Mouse (Mus musculus): ENCODE results near the gene Rhbg. TPM values are rescaled to one million over a fixed set of nuclear protein-coding genes. Genes with fewer than 3 reads are reported as not detected.

Rhbg gene
- polyA plus RNA-seq, 1 experiment from 2014 or later = 1.2 TPM

DNA sequence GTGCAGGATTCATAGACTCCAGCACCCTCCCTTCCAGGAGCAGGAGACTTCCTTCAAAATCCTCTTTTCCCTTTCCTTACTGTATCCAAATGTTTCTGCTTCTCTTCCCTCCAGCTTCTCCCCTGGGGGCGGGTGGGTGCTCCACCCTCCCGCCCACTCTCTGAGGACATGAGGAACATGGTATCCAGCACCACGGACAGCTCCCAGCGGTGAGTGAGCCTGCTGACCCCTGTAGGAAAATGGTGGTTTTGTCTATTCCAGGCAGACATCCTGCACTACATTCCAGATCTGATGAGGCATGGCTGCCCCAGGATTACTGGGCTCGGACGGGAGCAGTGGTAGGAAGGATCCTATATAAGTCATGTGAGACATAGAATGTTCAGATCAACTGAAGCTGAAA, 33.7 kb downstream of the Rhbg start:
- 0 out of 2 replicates have a peak, but pooled peaks cover 2% of the 10 kb centered on the region for H3K36me3 ChIP-seq (ENCODE audit: control insufficient read depth, insufficient read depth, low read length)
- peak overlapping the region; percentile 7; the same call in 1 of the 2 replicates for H3K4me2 ChIP-seq (ENCODE audit: low read depth)
- H3K9ac ChIP-seq (ENCODE audit: low read length) = 0 out of 2 replicates have a peak overlapping the region, but pooled peaks have one; percentile 14
- DNase-seq (ENCODE audit: low spot score) (peak; percentile 75), ATAC-seq (ENCODE audit: insufficient read depth, low FRiP score, low TSS enrichment) (no peak)
- no peaks in the 10 kb centered on the region for H3K9me3 ChIP-seq (ENCODE audit: control insufficient read depth, low read length)
- H3K4me1 ChIP-seq (ENCODE audit: control insufficient read depth, insufficient read depth, low read length) = peaks cover 31% of the 10 kb centered on the region
- H3K27ac ChIP-seq (ENCODE audit: low read depth, low read length) = peak overlapping the region; percentile 92
- peaks cover 47% of the 10 kb centered on the region for H3K27me3 ChIP-seq (ENCODE audit: control insufficient read depth, insufficient read depth, low read length)
- WGBS = 1% methylated on average over 6 of the region's 6 CpGs
- H3K4me3 ChIP-seq (ENCODE audit: low read depth, low read length) = no peak overlapping the region

DNA sequence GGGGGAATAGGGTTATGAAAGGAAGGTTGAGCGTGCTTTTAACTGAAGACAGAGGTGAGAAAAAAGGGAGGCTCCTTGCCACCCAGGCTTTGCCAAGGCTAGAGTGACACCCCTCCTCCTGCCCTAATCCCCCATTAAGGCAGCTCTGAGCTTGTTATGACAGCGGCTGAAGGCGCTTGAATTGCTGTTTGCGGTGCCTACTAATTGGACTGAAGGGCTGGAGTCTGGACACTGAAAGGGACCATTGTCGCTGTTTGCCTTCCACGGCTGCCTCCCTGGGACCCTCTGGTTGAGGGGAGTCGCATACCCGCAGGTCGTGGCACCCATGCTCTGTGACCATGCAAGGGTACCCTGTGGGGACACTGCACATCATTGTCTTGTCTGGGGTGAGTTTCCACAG, 34.6 kb downstream of the Rhbg start:
- ATAC-seq (ENCODE audit: insufficient read depth, low FRiP score, low TSS enrichment) (no peak), DNase-seq (ENCODE audit: low spot score) (no peak)
- H3K36me3 ChIP-seq (ENCODE audit: control insufficient read depth, insufficient read depth, low read length) = 0 out of 2 replicates have a peak, but pooled peaks cover 2% of the 10 kb centered on the region
- H3K27ac ChIP-seq (ENCODE audit: low read depth, low read length) = peak overlapping the region; percentile 92
- peaks cover 31% of the 10 kb centered on the region for H3K4me1 ChIP-seq (ENCODE audit: control insufficient read depth, insufficient read depth, low read length)
- peaks cover 56% of the 10 kb centered on the region for H3K27me3 ChIP-seq (ENCODE audit: control insufficient read depth, insufficient read depth, low read length)
- peak overlapping the region; percentile 20; the same call in 1 of the 2 replicates for H3K9ac ChIP-seq (ENCODE audit: low read length)
- 13% methylated on average over 9 of the region's 9 CpGs for WGBS
- H3K4me3 ChIP-seq (ENCODE audit: low read depth, low read length) = peak overlapping the region; percentile 2; the same call in 1 of the 2 replicates
- H3K4me2 ChIP-seq (ENCODE audit: low read depth) = no peak overlapping the region; the same call in 1 of the 2 replicates
- H3K9me3 ChIP-seq (ENCODE audit: control insufficient read depth, low read length) = no peaks in the 10 kb centered on the region

DNA sequence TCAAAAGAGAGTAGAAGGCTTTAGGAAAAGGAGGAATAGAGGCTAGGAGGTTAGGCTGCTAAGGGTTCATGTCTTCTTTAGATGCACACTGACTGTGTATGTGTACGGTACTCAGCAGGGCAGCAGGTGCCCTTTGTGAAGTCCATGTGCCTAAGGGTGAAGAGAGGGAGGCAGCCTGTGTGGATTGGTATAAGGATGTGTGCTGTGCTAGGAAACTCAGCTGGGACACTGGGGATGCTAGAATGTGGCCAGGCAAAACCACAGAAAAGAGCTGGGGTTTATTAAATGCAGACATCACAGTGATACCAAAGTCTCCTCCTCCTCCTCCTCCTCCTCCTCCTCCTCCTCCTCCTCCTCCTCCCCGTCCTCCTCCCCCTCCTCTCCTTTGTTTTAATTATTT, 36.8 kb downstream of the Rhbg start:
- DNase-seq (ENCODE audit: low spot score) = no peak
- Histone ChIP-seq H3K9me3 (ENCODE audit: control insufficient read depth, low read length) (no peaks in the 10 kb centered on the region), H3K4me3 (ENCODE audit: low read depth, low read length) (peak overlapping the region; percentile 59), H3K27ac (ENCODE audit: low read depth, low read length) (no peak overlapping the region), H3K4me1 (ENCODE audit: control insufficient read depth, insufficient read depth, low read length) (peaks cover 24% of the 10 kb centered on the region), H3K27me3 (ENCODE audit: control insufficient read depth, insufficient read depth, low read length) (peaks cover 78% of the 10 kb centered on the region), H3K4me2 (ENCODE audit: low read depth) (peak overlapping the region; percentile 64), H3K9ac (ENCODE audit: low read length) (peak overlapping the region; percentile 88), H3K36me3 (ENCODE audit: control insufficient read depth, insufficient read depth, low read length) (peaks cover 2% of the 10 kb centered on the region; the same call in 1 of the 2 replicates)
- ATAC-seq (ENCODE audit: insufficient read depth, low FRiP score, low TSS enrichment) = no peak
- WGBS = 24% methylated on average over 1 of the region's 2 CpGs

GRCm38 (mm10) chr3:88216534-88217326, 37.8 kb downstream of the Rhbg start:
- DNase-seq (ENCODE audit: low spot score) = no peak
- Histone ChIP-seq H3K4me1 (ENCODE audit: control insufficient read depth, insufficient read depth, low read length) (peaks cover 23% of the 10 kb centered on the region), H3K9ac (ENCODE audit: low read length) (peak overlapping the region; percentile 88), H3K36me3 (ENCODE audit: control insufficient read depth, insufficient read depth, low read length) (peaks cover 2% of the 10 kb centered on the region; the same call in 1 of the 2 replicates), H3K9me3 (ENCODE audit: control insufficient read depth, low read length) (no peaks in the 10 kb centered on the region), H3K4me2 (ENCODE audit: low read depth) (peak overlapping the region; percentile 64), H3K4me3 (ENCODE audit: low read depth, low read length) (peak overlapping the region; percentile 59), H3K27me3 (ENCODE audit: control insufficient read depth, insufficient read depth, low read length) (peaks cover 86% of the 10 kb centered on the region), H3K27ac (ENCODE audit: low read depth, low read length) (peak overlapping the region; percentile 46; the same call in 1 of the 2 replicates)
- no peak for ATAC-seq (ENCODE audit: insufficient read depth, low FRiP score, low TSS enrichment)
- WGBS = 8% methylated on average over 7 of the region's 7 CpGs

DNA sequence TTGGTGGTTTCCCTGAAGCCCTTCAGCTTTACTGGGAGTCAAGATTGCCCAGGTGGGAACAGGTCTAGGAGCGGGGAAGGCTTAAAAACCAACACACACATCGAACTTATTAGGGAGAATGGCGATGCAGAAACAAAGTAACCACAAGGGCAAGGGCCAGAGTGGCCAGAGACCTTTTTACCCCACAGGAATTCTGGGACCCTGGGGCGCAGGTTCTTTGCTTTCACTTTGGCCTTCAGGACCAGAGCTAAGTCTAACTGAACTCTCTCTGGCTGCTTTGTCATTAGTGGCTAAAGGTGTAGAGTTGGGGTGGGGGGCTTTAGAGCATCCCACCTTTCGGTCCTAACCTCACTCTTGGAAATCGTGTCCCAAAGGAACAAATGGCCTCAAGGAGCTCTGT, 38.4 kb downstream of the Rhbg start:
- Histone ChIP-seq H3K4me3 (ENCODE audit: low read depth, low read length) (peak overlapping the region; percentile 59), H3K36me3 (ENCODE audit: control insufficient read depth, insufficient read depth, low read length) (peaks cover 2% of the 10 kb centered on the region; the same call in 1 of the 2 replicates), H3K27ac (ENCODE audit: low read depth, low read length) (no peak overlapping the region), H3K9me3 (ENCODE audit: control insufficient read depth, low read length) (no peaks in the 10 kb centered on the region), H3K9ac (ENCODE audit: low read length) (peak overlapping the region; percentile 88), H3K4me1 (ENCODE audit: control insufficient read depth, insufficient read depth, low read length) (peaks cover 16% of the 10 kb centered on the region), H3K4me2 (ENCODE audit: low read depth) (peak overlapping the region; percentile 64), H3K27me3 (ENCODE audit: control insufficient read depth, insufficient read depth, low read length) (peaks cover 87% of the 10 kb centered on the region)
- DNase-seq (ENCODE audit: low spot score) (no peak), ATAC-seq (ENCODE audit: insufficient read depth, low FRiP score, low TSS enrichment) (no peak)
- WGBS = 2% methylated on average over 6 of the region's 6 CpGs

GRCm38 (mm10) chr3:88215553-88216004, 38.9 kb downstream of the Rhbg start:
- Histone ChIP-seq H3K9ac (ENCODE audit: low read length) (peak overlapping the region; percentile 88), H3K4me2 (ENCODE audit: low read depth) (peak overlapping the region; percentile 64), H3K27me3 (ENCODE audit: control insufficient read depth, insufficient read depth, low read length) (peaks cover 91% of the 10 kb centered on the region), H3K4me3 (ENCODE audit: low read depth, low read length) (peak overlapping the region; percentile 59), H3K27ac (ENCODE audit: low read depth, low read length) (peak overlapping the region; percentile 35; the same call in 1 of the 2 replicates), H3K4me1 (ENCODE audit: control insufficient read depth, insufficient read depth, low read length) (peaks cover 11% of the 10 kb centered on the region), H3K9me3 (ENCODE audit: control insufficient read depth, low read length) (no peaks in the 10 kb centered on the region), H3K36me3 (ENCODE audit: control insufficient read depth, insufficient read depth, low read length) (peaks cover 2% of the 10 kb centered on the region; the same call in 1 of the 2 replicates)
- DNase-seq (ENCODE audit: low spot score) (no peak), ATAC-seq (ENCODE audit: insufficient read depth, low FRiP score, low TSS enrichment) (no peak)
- WGBS = 2% methylated on average over 23 of the region's 23 CpGs

- peak overlapping the region; percentile 88 for H3K9ac ChIP-seq (ENCODE audit: low read length)
- H3K4me2 ChIP-seq (ENCODE audit: low read depth) = peak overlapping the region; percentile 64
- peak overlapping the region; percentile 55; the same call in 1 of the 2 replicates for H3K27ac ChIP-seq (ENCODE audit: low read depth, low read length)
- H3K36me3 ChIP-seq (ENCODE audit: control insufficient read depth, insufficient read depth, low read length) = peaks cover 2% of the 10 kb centered on the region; the same call in 1 of the 2 replicates
- DNase-seq (ENCODE audit: low spot score) (no peak), ATAC-seq (ENCODE audit: insufficient read depth, low FRiP score, low TSS enrichment) (0 out of 2 replicates have a peak, but pooled peaks have one; percentile 1)
- H3K9me3 ChIP-seq (ENCODE audit: control insufficient read depth, low read length) = no peaks in the 10 kb centered on the region
- peaks cover 92% of the 10 kb centered on the region for H3K27me3 ChIP-seq (ENCODE audit: control insufficient read depth, insufficient read depth, low read length)
- H3K4me3 ChIP-seq (ENCODE audit: low read depth, low read length) = peak overlapping the region; percentile 59
- H3K4me1 ChIP-seq (ENCODE audit: control insufficient read depth, insufficient read depth, low read length) = peaks cover 7% of the 10 kb centered on the region; the same call in 1 of the 2 replicates
- under 1% methylated on average over 48 of the region's 48 CpGs for WGBS
Observed at GRCm38 (mm10) chr3:88214971-88215552, 39.4 kb downstream of the Rhbg start.

GRCm38 (mm10) chr3:88214197-88214938, 40.1 kb downstream of the Rhbg start:
- H3K27ac ChIP-seq (ENCODE audit: low read depth, low read length) = peak overlapping the region; percentile 55
- peaks cover 93% of the 10 kb centered on the region for H3K27me3 ChIP-seq (ENCODE audit: control insufficient read depth, insufficient read depth, low read length)
- no peaks in the 10 kb centered on the region for H3K9me3 ChIP-seq (ENCODE audit: control insufficient read depth, low read length)
- peak; percentile 91 for ATAC-seq (ENCODE audit: insufficient read depth, low FRiP score, low TSS enrichment)
- peak overlapping the region; percentile 64 for H3K4me2 ChIP-seq (ENCODE audit: low read depth)
- H3K4me3 ChIP-seq (ENCODE audit: low read depth, low read length) = peak overlapping the region; percentile 59
- H3K36me3 ChIP-seq (ENCODE audit: control insufficient read depth, insufficient read depth, low read length) = peaks cover 2% of the 10 kb centered on the region; the same call in 1 of the 2 replicates
- H3K4me1 ChIP-seq (ENCODE audit: control insufficient read depth, insufficient read depth, low read length) = peaks cover 5% of the 10 kb centered on the region; the same call in 1 of the 2 replicates
- WGBS = 1% methylated on average over 42 of the region's 42 CpGs
- H3K9ac ChIP-seq (ENCODE audit: low read length) = peak overlapping the region; percentile 88
- DNase-seq (ENCODE audit: low spot score) = peak; percentile 71
